Mouse (Mus musculus) colon, adult 2 months (tissue): ENCODE data around the gene Grm5. TPM values are rescaled to one million over a fixed set of nuclear protein-coding genes. Genes with fewer than 3 reads are reported as not detected.

ENCODE experiments used
- polyA plus RNA-seq: library from polyadenylated mRNA; depleted of rRNA; stranded (reverse); fragments of >200 nt; gene quantifications from 2 replicates; pipeline ENCODE4 v1.2.3, GENCODE M21; 2012; rRNA removed

Gene Grm5
- polyA plus RNA-seq = not detected in 2 replicates

DNA sequence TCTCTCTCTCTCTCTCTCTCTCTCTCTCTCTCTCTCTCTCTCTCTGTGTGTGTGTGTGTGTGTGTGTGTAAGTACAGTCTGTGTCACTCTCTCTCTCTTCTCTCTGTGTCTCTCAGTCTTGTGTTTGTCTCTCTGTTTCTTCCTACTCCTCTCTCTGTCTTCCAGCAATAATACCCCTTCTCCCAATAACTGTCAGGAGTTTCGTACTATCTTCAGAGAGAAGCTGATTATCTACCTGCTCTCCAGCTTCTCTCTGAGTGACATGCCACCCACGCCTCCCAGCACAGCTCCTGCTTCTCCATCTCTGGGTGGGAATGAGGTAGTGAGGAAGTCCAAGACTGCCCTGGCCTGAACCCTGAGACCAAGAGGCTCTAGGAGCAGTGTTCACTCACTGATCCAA, at the start of gene Grm5:
Grm5 (plus strand) TSS at position 301 of the 400 bp plus-strand sequence.

Other genes starting within 250 kb of the Grm5 start
- not detected in 2 replicates for gene Tyr, start 90.7 kb upstream of the Grm5 start, polyA plus RNA-seq